Mouse (Mus musculus): Measurements from ENCODE around the gene Ccdc148. TPM values are rescaled to one million over a fixed set of nuclear protein-coding genes. Genes with fewer than 3 reads are reported as not detected.

Ccdc148 gene
- polyA plus RNA-seq (2021): 4.8 TPM

- H3K27me3 ChIP-seq: no peaks in the 10 kb centered on the region
- CTCF ChIA-PET: interaction anchor here (0.7 to 1.3 kb wide), 5 partner anchors 9 to 314 kb away, joined by 3 read pairs; no protein-coding TSS in a partner anchor
- no peak for TF ChIP-seq CTCF (IDR thresholded peaks at IDR 0.05)
- ATAC-seq (peak; percentile 95), DNase-seq (ENCODE audit: low read depth, low spot score) (peak; percentile 75)
- in situ Hi-C loops (cut with MboI; ENCODE audit: low pct_unique_long_range_greater_than_20kb): no loop called here
- POLR2A ChIA-PET: interaction anchor here (0.6 to 0.7 kb wide), 2 partner anchors 112 to 325 kb away, joined by 4 to 7 read pairs; no protein-coding TSS in a partner anchor
Measured at GRCm38 (mm10) chr2:59160605-59160963, at the start of gene Ccdc148, which contains the start of gene Pkp4. TSS of gene Ccdc148 (minus strand) at chr2:59160683. TSS of gene Pkp4 (plus strand) at chr2:59160850.

DNA sequence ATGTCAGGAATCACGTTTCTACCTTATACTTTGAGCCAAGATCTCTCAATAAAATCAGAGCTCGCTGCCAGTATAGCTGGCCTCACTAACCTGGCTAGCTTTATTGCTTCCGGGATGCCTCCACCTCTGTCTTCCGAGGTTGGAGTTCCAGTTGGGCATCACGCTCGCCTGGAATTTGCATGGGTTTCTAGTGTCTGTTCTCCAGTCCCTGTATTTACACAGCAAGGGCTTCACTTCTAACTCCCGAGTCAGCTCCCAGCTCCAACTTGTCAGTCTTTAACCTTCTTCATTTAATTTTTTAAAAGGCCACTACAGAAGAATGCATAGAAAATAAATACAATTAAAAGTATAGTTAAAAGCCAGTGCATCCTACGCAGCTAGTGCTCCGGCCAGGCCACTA, 47.8 kb upstream of the Ccdc148 start:
- no peak for TF ChIP-seq CTCF (IDR thresholded peaks at IDR 0.05)
- ChIA-PET CTCF (interaction anchor here (1.2 kb wide), 1 partner anchor 25 kb away, joined by 3 read pairs; no protein-coding TSS in a partner anchor), POLR2A (interaction anchor here (0.6 kb wide), 1 partner anchor 502 kb away, joined by 4 read pairs; no protein-coding TSS in a partner anchor)
- ATAC-seq (no peak), DNase-seq (ENCODE audit: low read depth, low spot score) (no peak)
- in situ Hi-C loops (cut with MboI; ENCODE audit: low pct_unique_long_range_greater_than_20kb): no loop called here
- H3K27me3 ChIP-seq: no peaks in the 10 kb centered on the region

GRCm38 (mm10) chr2:59207725-59208124, 47.2 kb upstream of the Ccdc148 start:
- no peaks in the 10 kb centered on the region for H3K27me3 ChIP-seq
- in situ Hi-C loops (cut with MboI; ENCODE audit: low pct_unique_long_range_greater_than_20kb): no loop called here
- DNase-seq (ENCODE audit: low read depth, low spot score) (no peak), ATAC-seq (no peak)
- ChIA-PET CTCF (interaction anchor here (1.2 kb wide), 1 partner anchor 25 kb away, joined by 3 read pairs; no protein-coding TSS in a partner anchor), POLR2A (interaction anchor here (0.6 kb wide), 1 partner anchor 502 kb away, joined by 4 read pairs; no protein-coding TSS in a partner anchor)
- no peak for TF ChIP-seq CTCF (IDR thresholded peaks at IDR 0.05)

DNA sequence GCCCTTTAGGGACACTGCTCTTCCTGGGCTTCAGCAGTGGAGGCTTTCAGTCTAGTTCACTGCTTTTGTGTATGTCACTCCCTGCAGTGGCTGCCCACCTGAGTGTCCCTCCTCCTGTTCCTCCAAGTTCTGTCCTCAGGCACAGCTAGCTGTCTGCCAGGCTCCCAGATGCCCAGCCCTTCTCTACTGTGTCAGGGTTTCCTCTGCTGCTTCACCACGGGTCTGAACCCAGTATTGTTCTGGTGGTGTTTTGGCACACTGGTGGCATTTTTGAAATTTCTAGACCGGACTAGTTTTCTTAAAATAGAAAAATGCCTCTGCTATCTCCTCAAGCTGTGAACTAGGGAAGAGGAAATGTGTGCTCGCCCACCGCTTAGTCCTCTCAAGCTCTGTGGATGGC, 46.8 kb upstream of the Ccdc148 start:
- H3K27me3 ChIP-seq: no peaks in the 10 kb centered on the region
- TF ChIP-seq CTCF (IDR thresholded peaks at IDR 0.05): no peak
- ChIA-PET POLR2A (interaction anchor here (0.7 kb wide), 1 partner anchor 366 kb away, joined by 6 read pairs; no protein-coding TSS in a partner anchor), CTCF (interaction anchor here (1.2 kb wide), 1 partner anchor 24 kb away, joined by 3 read pairs; no protein-coding TSS in a partner anchor)
- DNase-seq (ENCODE audit: low read depth, low spot score) (no peak), ATAC-seq (no peak)
- in situ Hi-C loops (cut with MboI; ENCODE audit: low pct_unique_long_range_greater_than_20kb): no loop called here

DNA sequence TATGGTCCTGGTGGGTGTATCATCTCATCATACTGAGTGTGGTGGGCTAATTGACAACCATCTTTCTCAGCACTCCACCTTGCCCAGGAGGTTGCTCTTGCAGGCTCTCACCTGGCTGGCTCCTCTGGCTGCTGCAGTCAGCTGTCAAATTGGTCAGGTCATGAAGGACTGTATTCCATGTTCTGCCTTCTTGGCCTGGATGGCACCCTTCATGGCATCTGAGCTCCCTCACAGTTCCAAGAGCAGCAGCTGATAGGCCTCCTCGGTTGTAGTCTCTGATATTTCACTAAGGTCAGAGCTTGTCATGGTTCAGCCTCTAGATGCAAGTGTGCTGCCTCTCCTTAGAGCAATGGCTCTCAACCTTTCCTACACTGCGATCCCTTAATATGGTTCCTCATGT, 45.7 kb upstream of the Ccdc148 start:
- CTCF ChIA-PET: no interaction called here
- in situ Hi-C loops (cut with MboI; ENCODE audit: low pct_unique_long_range_greater_than_20kb): no loop called here

DNA sequence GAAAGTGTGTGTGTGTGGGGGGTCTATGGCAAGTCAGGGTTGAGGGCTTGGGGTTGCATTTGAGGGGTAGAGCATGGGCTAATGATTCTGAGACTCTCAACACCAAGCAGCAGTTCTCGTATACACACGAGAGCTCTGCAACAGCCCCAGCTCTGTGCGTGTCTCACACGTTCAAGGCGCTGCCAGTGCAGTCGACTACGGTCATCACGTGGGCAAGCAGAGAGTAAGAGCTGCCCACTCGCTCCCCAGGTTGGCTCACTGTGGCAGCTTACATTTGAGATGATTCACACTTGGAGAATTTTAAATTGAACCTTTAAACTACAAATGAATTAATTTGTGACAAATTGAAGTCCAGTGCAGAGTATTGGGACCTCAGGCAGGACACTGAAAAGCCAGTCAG, 44.6 kb upstream of the Ccdc148 start:
- POLR2A ChIA-PET: interaction anchor here (0.6 kb wide), 1 partner anchor 326 kb away, joined by 3 read pairs; no protein-coding TSS in a partner anchor

More for the DNA sequence above, 45.7 kb upstream of the Ccdc148 start:
- no peak for TF ChIP-seq CTCF (IDR thresholded peaks at IDR 0.05)
- DNase-seq (ENCODE audit: low read depth, low spot score) (no peak), ATAC-seq (no peak)
- POLR2A ChIA-PET: interaction anchor here (0.8 kb wide), 1 partner anchor 287 kb away, joined by 4 read pairs; no protein-coding TSS in a partner anchor
- H3K27me3 ChIP-seq: no peaks in the 10 kb centered on the region

DNA sequence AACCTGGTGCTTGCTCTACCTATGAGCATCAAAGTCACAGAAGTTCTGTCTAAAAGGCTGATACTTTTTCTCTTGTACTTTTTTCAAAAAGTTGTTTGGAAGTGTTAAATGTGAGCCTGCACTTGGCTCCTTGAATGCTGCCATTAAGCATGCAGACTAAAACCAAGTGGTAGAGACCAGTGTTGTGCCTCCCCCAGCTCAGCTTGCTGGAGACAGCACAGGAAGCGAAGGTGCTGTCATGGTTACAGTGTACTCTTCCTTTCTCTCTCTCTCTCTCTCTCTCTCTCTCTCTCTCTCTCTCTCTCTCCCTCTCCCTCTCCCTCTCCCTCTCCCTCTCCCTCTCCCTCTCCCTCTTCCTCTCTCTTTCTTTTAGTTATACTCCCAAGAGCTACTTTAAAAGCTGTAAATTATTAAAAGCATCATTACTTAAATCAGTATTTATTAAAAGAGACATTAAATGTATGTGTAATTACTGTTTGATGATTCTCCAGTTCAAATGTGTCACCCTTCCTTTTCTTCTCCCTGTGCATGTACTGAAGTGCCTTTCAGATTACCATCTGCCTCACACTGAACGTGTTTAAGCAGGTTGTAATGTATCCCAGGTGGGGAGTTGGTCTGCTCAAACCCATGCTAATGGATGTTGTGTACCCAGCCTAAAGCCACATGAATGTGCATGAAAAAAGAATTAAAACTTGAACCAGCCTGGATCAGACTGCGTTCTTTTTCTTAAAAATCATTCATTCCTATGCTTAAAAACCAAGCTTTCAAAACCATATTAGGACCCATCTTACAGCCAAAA, 43.3 kb upstream of the Ccdc148 start:
- ATAC-seq (no peak), DNase-seq (ENCODE audit: low read depth, low spot score) (no peak)
- ChIA-PET CTCF (interaction anchor here (1.2 kb wide), 1 partner anchor 105 kb away, joined by 3 read pairs; no protein-coding TSS in a partner anchor), POLR2A (interaction anchor here (0.6 kb wide), 3 partner anchors 25 to 154 kb away, joined by 3 read pairs; no protein-coding TSS in a partner anchor)
- no peaks in the 10 kb centered on the region for H3K27me3 ChIP-seq
- in situ Hi-C loops (cut with MboI; ENCODE audit: low pct_unique_long_range_greater_than_20kb): no loop called here
- TF ChIP-seq CTCF (IDR thresholded peaks at IDR 0.05): no peak

More for the DNA sequence above, 44.6 kb upstream of the Ccdc148 start:
- no peak for TF ChIP-seq CTCF (IDR thresholded peaks at IDR 0.05)
- ATAC-seq: no peak
- H3K27me3 ChIP-seq: no peaks in the 10 kb centered on the region
- CTCF ChIA-PET: no interaction called here
- no peak for DNase-seq (ENCODE audit: low read depth, low spot score)
- in situ Hi-C loops (cut with MboI; ENCODE audit: low pct_unique_long_range_greater_than_20kb): no loop called here

GRCm38 (mm10) chr2:59202930-59203329, 42.4 kb upstream of the Ccdc148 start:
- CTCF ChIA-PET: interaction anchor here (1.2 to 1.7 kb wide), 2 partner anchors 11 to 106 kb away, joined by 3 to 7 read pairs; no protein-coding TSS in a partner anchor
- no peaks in the 10 kb centered on the region for H3K27me3 ChIP-seq
- peak; percentile 86 for ATAC-seq
- DNase-seq (ENCODE audit: low read depth, low spot score): peak; percentile 24
- in situ Hi-C loops (cut with MboI; ENCODE audit: low pct_unique_long_range_greater_than_20kb): no loop called here
- POLR2A ChIA-PET: no interaction called here
- no peak for TF ChIP-seq CTCF (IDR thresholded peaks at IDR 0.05)

DNA sequence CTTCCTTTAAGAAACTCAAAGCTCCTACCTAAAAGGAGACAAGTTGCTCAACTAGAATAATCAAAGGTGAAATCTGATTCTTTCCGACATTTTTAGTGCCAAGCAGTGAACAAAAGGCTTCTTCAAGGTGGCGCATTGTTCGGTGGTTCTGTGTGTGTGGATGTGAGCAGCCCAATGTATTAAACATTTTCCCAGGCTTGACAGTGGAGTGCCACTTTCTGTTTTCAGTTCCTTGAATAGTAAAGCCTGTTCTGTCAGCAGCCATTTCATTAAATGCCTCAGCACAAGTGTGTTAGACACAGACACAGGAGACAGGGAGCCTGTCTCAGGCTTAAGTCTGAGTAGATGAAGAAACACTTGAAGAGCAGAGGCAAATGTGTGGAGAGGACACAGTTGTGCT, 40.0 kb upstream of the Ccdc148 start:
- TF ChIP-seq CTCF (IDR thresholded peaks at IDR 0.05): no peak
- ATAC-seq (no peak), DNase-seq (ENCODE audit: low read depth, low spot score) (no peak)
- H3K27me3 ChIP-seq: no peaks in the 10 kb centered on the region
- CTCF ChIA-PET: no interaction called here
- POLR2A ChIA-PET: interaction anchor here (0.7 kb wide), 1 partner anchor 20 kb away, joined by 3 read pairs; no protein-coding TSS in a partner anchor
- in situ Hi-C loops (cut with MboI; ENCODE audit: low pct_unique_long_range_greater_than_20kb): no loop called here

- POLR2A ChIA-PET: no interaction called here
- DNase-seq (ENCODE audit: low read depth, low spot score): no peak
- in situ Hi-C loops (cut with MboI; ENCODE audit: low pct_unique_long_range_greater_than_20kb): no loop called here
- no peak for TF ChIP-seq CTCF (IDR thresholded peaks at IDR 0.05)
- CTCF ChIA-PET: no interaction called here
- no peaks in the 10 kb centered on the region for H3K27me3 ChIP-seq
- ATAC-seq: no peak
Measured at GRCm38 (mm10) chr2:59199476-59199976, 39.0 kb upstream of the Ccdc148 start.

Data from Patski (cell line).